Mouse (Mus musculus): Measurements from ENCODE around the gene Snd1. TPM values are rescaled to one million over a fixed set of nuclear protein-coding genes. Genes with fewer than 3 reads are reported as not detected.

Gene Snd1
- polyA plus RNA-seq, 1 experiment from 2014 or later = 34.9 TPM

DNA sequence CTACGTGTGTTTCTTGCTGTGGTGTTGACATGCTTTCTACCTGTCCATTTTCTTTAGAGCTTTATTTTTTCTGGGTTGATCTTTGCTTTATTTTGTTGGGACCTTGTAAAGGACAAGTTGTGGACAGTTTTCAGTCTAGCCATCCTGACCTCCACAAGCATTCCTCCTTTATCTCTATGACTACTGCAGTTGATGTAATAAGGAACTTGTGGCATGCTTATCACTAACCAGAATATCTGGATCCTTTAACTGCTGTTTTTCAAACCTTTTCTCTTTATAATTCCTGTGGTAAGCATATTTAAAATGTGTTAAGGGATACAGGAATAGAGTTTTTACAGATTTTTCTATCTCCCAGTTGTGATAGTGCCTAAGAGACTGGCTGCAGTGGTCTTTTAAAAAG, 204.0 kb downstream of the Snd1 start:
- DNase-seq (no peak), ATAC-seq (no peak)
- H3K4me3 ChIP-seq (ENCODE audit: low read depth, low read length) = no peak overlapping the region
- TF ChIP-seq CTCF (IDR thresholded peaks at IDR 0.05; ENCODE audit: low read depth) = no peak
- no peak for TF ChIP-seq EP300 (IDR thresholded peaks at IDR 0.05; ENCODE audit: low read depth)
- peaks cover 4% of the 10 kb centered on the region; the same call in 1 of the 2 replicates for H3K4me1 ChIP-seq (ENCODE audit: insufficient read depth)
- H3K36me3 ChIP-seq (replicated peaks; ENCODE audit: insufficient read depth, low read length) = no peaks in the 10 kb centered on the region
- H3K27ac ChIP-seq (ENCODE audit: low read depth) = no peak overlapping the region
- no peaks in the 10 kb centered on the region for H3K9me3 ChIP-seq (ENCODE audit: low read length)
- no peak overlapping the region for H3K9ac ChIP-seq (replicated peaks)
- H3K27me3 ChIP-seq (ENCODE audit: insufficient read depth, low read length) = no peaks in the 10 kb centered on the region
- H3K4me2 ChIP-seq (ENCODE audit: low read depth, low read length) = no peak overlapping the region
- 70% methylated on average over 1 of the region's 1 CpGs for WGBS (ENCODE audit: insufficient replicate concordance)

DNA sequence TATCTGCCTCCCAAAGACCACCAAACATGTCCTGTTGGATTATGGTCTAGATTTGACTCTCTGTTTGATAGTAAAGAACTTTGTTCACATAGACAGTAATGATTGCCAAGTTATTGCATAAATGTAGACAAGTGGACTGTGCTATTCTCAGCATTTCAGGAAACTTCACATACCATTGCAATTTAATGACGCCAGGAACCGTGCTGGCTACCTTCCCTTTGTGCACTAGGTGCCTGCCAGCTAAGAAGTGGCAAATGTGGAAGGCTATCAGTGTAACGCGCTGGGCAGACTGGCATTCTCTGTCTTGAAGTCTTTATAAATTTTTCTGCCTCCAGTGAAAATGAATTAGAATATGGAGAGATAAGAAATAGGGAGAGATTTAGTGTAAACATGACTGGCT, 205.6 kb downstream of the Snd1 start:
- H3K4me2 ChIP-seq (ENCODE audit: low read depth, low read length) = no peak overlapping the region
- H3K9ac ChIP-seq (replicated peaks) = no peak overlapping the region
- H3K4me1 ChIP-seq (ENCODE audit: insufficient read depth) = peaks cover 4% of the 10 kb centered on the region; the same call in 1 of the 2 replicates
- TF ChIP-seq CTCF (IDR thresholded peaks at IDR 0.05; ENCODE audit: low read depth) (no peak), EP300 (IDR thresholded peaks at IDR 0.05; ENCODE audit: low read depth) (no peak)
- DNase-seq (no peak), ATAC-seq (no peak)
- H3K27ac ChIP-seq (ENCODE audit: low read depth) = peak overlapping the region; percentile 44; the same call in 1 of the 2 replicates
- H3K4me3 ChIP-seq (ENCODE audit: low read depth, low read length) = no peak overlapping the region
- 74% methylated on average over 4 of the region's 4 CpGs for WGBS (ENCODE audit: insufficient replicate concordance)
- no peaks in the 10 kb centered on the region for H3K36me3 ChIP-seq (replicated peaks; ENCODE audit: insufficient read depth, low read length)
- no peaks in the 10 kb centered on the region for H3K9me3 ChIP-seq (ENCODE audit: low read length)
- H3K27me3 ChIP-seq (ENCODE audit: insufficient read depth, low read length) = no peaks in the 10 kb centered on the region

DNA sequence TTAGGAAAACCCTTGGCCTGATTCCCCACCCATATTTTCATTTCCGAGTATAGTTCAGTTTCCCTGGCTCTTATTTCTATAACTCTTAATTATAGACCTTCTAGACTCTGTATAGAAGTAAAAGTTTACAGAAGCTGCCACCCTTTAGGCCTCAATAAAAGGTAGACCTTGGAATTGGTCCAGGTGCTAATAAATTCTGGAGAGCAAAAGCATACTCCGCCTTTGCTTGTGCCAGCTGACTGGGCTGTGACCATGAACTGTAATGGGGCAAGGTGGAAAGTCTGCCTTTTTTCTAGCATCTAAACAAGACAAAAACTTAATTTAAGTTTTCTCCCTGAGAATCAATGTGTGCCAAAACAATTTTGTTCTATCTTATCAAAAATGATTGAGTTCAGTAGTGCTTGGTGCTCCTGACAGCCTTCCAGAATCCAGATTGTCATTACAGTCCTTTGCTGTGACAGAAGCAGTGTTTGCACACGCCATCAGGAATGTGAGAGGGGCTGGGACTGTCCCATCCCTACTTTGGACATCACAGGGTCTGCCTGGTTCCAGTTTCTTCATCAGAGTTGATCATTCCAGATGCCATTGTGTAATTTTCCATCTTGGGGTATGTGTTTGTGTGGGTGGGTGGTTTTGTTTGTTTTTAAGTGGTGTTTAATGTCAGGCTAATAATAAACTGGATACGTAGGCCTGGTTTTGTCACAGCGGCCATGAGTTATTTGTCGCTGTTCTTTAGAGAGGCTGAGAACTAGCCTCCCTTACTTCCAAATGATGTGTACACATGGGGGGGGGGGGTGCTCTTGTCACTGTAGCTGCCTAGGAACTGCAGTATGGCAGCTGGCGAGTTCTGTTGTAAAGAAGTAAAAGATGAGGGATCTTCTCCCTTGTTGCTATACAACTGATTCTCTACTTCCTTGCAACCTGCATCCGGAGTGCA, 206.8 kb downstream of the Snd1 start:
- H3K9me3 ChIP-seq (ENCODE audit: low read length) = no peaks in the 10 kb centered on the region
- WGBS (ENCODE audit: insufficient replicate concordance) = 66% methylated on average over 8 of the region's 8 CpGs
- peak; percentile 86 for ATAC-seq
- TF ChIP-seq CTCF (IDR thresholded peaks at IDR 0.05; ENCODE audit: low read depth) (no peak), EP300 (IDR thresholded peaks at IDR 0.05; ENCODE audit: low read depth) (peak; percentile 65)
- no peak overlapping the region for H3K4me3 ChIP-seq (ENCODE audit: low read depth, low read length)
- peak overlapping the region; percentile 44; the same call in 1 of the 2 replicates for H3K27ac ChIP-seq (ENCODE audit: low read depth)
- H3K4me1 ChIP-seq (ENCODE audit: insufficient read depth) = peaks cover 4% of the 10 kb centered on the region; the same call in 1 of the 2 replicates
- H3K27me3 ChIP-seq (ENCODE audit: insufficient read depth, low read length) = no peaks in the 10 kb centered on the region
- H3K9ac ChIP-seq (replicated peaks) = no peak overlapping the region
- DNase-seq = peak; percentile 18
- H3K36me3 ChIP-seq (replicated peaks; ENCODE audit: insufficient read depth, low read length) = no peaks in the 10 kb centered on the region
- no peak overlapping the region for H3K4me2 ChIP-seq (ENCODE audit: low read depth, low read length)

DNA sequence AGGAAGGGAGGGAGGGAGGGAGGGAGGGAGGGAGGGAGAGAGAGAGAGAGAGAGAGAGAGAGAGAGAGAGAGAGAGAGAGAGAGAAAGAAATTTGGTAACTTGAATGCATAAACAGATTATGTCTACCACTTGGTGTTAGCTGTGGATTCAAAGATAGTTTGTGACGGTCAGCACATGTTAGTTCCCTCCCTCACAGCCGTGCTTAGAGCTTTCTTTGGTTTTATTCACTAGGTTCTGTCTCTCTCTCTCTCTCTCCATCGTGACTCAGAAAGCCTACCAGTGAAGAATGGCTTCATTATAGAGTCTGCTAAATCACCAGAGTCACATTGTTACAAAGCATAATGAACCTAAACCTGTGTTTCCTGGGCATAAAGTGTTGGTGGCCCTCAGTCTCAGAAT, 210.1 kb downstream of the Snd1 start:
- no peaks in the 10 kb centered on the region for H3K27me3 ChIP-seq (ENCODE audit: insufficient read depth, low read length)
- 86% methylated on average over 3 of the region's 3 CpGs for WGBS (ENCODE audit: insufficient replicate concordance)
- H3K9me3 ChIP-seq (ENCODE audit: low read length) = no peaks in the 10 kb centered on the region
- H3K4me3 ChIP-seq (ENCODE audit: low read depth, low read length) = no peak overlapping the region
- no peak for TF ChIP-seq CTCF (IDR thresholded peaks at IDR 0.05; ENCODE audit: low read depth)
- ATAC-seq = no peak
- H3K4me1 ChIP-seq (ENCODE audit: insufficient read depth) = peaks cover 4% of the 10 kb centered on the region; the same call in 1 of the 2 replicates
- no peak overlapping the region for H3K27ac ChIP-seq (ENCODE audit: low read depth)
- H3K9ac ChIP-seq (replicated peaks) = no peak overlapping the region
- DNase-seq = no peak
- H3K36me3 ChIP-seq (replicated peaks; ENCODE audit: insufficient read depth, low read length) = no peaks in the 10 kb centered on the region
- no peak overlapping the region for H3K4me2 ChIP-seq (ENCODE audit: low read depth, low read length)

DNA sequence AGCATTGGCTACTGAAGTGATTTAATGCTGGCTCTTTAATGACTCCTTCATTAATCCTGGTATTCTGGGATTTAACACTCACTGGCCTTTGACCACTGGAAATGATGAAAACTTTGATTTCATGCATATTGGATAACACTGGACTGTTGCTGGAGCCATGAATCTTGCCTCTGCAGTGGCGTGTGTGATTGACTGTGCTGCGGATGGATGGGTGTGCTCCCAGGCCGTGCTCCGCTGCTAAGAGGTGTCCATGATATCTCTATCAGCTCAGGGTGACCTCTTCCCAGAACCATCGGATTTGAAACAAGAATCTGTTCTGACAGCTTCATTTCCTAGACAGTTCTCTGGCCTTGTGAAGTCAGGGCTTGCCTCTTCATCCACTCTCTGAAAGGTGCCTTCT, 210.8 kb downstream of the Snd1 start:
- no peak for DNase-seq
- Histone ChIP-seq H3K36me3 (replicated peaks; ENCODE audit: insufficient read depth, low read length) (no peaks in the 10 kb centered on the region), H3K9ac (replicated peaks) (no peak overlapping the region), H3K4me3 (ENCODE audit: low read depth, low read length) (no peak overlapping the region), H3K27ac (ENCODE audit: low read depth) (no peak overlapping the region), H3K4me2 (ENCODE audit: low read depth, low read length) (no peak overlapping the region), H3K9me3 (ENCODE audit: low read length) (no peaks in the 10 kb centered on the region), H3K27me3 (ENCODE audit: insufficient read depth, low read length) (no peaks in the 10 kb centered on the region), H3K4me1 (ENCODE audit: insufficient read depth) (peaks cover 4% of the 10 kb centered on the region; the same call in 1 of the 2 replicates)
- no peak for ATAC-seq
- 85% methylated on average over 5 of the region's 5 CpGs for WGBS (ENCODE audit: insufficient replicate concordance)
- TF ChIP-seq EP300 (IDR thresholded peaks at IDR 0.05; ENCODE audit: low read depth) (no peak), CTCF (IDR thresholded peaks at IDR 0.05; ENCODE audit: low read depth) (no peak)

DNA sequence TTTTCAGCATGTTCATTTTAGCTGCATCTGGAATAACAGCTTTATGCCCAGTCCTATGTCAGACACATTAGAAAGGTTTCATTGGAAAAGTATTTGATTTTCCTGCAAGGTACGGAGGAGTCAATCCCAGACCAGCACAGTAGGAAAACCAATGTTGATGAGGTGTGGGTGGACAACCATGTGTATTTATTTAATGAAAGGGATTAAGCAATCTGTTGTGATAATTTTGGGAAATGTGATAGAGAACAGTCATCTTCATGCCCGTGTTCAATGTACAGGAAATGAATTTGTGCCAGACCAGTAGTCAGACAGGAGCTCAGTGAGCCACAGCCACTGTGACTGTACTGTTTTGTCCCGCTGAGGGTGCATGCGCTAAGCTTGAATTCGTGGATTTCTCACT, 212.8 kb downstream of the Snd1 start:
- TF ChIP-seq EP300 (IDR thresholded peaks at IDR 0.05; ENCODE audit: low read depth) (no peak), CTCF (IDR thresholded peaks at IDR 0.05; ENCODE audit: low read depth) (no peak)
- 70% methylated on average over 5 of the region's 5 CpGs for WGBS (ENCODE audit: insufficient replicate concordance)

More for the DNA sequence above, 212.8 kb downstream of the Snd1 start:
- no peak overlapping the region for H3K9ac ChIP-seq (replicated peaks)
- no peak overlapping the region for H3K27ac ChIP-seq (ENCODE audit: low read depth)
- H3K4me1 ChIP-seq (ENCODE audit: insufficient read depth) = no peaks in the 10 kb centered on the region; the same call in 1 of the 2 replicates
- ATAC-seq = no peak
- no peak overlapping the region for H3K4me3 ChIP-seq (ENCODE audit: low read depth, low read length)
- no peak for DNase-seq
- no peak overlapping the region for H3K4me2 ChIP-seq (ENCODE audit: low read depth, low read length)
- H3K27me3 ChIP-seq (ENCODE audit: insufficient read depth, low read length) = no peaks in the 10 kb centered on the region
- H3K9me3 ChIP-seq (ENCODE audit: low read length) = no peaks in the 10 kb centered on the region
- no peaks in the 10 kb centered on the region for H3K36me3 ChIP-seq (replicated peaks; ENCODE audit: insufficient read depth, low read length)

Measured in liver, postnatal 0 days (tissue).